Mouse (Mus musculus) gastrocnemius, postnatal 25 days (tissue): Measurements from ENCODE around the gene Uba1. TPM values are rescaled to one million over a fixed set of nuclear protein-coding genes. Genes with fewer than 3 reads are reported as not detected.

Experiments used
- DNase-seq: peaks from one replicate; pipeline ENCODE4 v3.0.0; 2022
- long read RNA-seq, 2 experiments: library from polyadenylated mRNA; stranded (forward); transcript quantifications; one replicate each; pipeline ENCODE4 v2.0.0; 2021
- total RNA-seq, 2 experiments: library from RNA; stranded (reverse); gene quantifications; 1 replicate in 1 of 2; 2 replicates in 1 of 2; pipeline ENCODE4 v1.2.3; 2021

Uba1 gene
- total RNA-seq, result 100 to 1,000 TPM; 134 to 145 TPM
- long read RNA-seq, experiment 1, full-length matches to known transcripts, result 22 of 54 reads
- long read RNA-seq, experiment 1, partial matches to known transcripts, result 29 of 54 reads
- long read RNA-seq, experiment 1, other reads (novel, unspliced or antisense), result 3 of 54 reads
- long read RNA-seq, experiment 2, full-length matches to known transcripts, result 79 of 121 reads
- long read RNA-seq, experiment 2, partial matches to known transcripts, result 33 of 121 reads
- long read RNA-seq, experiment 2, other reads (novel, unspliced or antisense), result 9 of 121 reads

DNA sequence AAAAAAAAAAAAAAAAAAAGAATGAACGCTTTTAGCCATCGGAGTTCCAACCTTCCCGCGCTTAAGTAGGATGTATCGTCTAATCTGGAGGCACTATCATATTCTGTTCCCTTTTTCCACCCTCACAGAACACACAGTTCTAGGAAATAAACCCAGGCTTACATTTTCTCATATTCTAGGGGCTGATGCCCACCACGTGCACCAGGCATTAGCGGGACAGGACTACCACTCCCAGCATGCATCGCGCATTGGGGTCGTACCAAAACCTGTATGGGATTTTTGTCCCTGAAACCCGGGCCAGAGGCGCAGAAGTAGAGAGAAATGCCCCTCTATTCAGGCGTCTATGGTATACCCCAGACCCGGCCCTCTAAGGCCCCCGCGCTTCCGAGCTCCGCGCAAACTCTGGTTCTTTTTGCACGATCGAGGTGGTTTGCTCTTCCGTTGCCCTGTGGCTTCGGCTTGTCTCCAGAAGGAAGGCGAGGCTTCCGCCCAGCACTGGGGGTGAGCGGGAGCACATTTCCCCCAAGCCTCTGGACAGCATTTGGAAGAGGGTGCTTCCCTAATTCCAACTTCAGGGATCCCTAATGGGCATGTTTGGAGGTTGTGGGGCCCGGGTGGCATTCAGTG lies at the start of gene Uba1:
Gene Uba1, plus strand, starts transcription at position 301 of the 627 bp plus-strand sequence.
- DNase-seq, result peak; percentile 66

DNA sequence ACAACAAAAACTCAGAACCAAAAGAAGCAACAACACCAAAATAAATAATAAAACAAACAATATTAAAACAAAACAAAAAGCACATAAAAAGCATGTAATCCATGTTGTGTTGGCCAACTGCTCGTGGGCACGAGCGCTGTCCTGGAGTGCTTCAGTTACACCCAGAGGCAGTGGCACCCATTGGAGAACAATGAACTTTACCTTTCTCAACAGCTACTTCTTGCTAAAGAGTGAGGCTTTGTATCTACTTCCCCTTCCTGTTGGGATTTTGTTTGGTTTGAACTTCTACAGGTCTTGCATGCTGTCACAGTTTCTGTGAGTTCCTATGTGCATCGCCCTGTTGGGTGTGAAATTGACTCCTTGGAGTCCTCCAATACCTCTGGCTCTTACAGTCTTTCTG lies 49.6 kb upstream of the Uba1 start:
- DNase-seq, result no peak

DNA sequence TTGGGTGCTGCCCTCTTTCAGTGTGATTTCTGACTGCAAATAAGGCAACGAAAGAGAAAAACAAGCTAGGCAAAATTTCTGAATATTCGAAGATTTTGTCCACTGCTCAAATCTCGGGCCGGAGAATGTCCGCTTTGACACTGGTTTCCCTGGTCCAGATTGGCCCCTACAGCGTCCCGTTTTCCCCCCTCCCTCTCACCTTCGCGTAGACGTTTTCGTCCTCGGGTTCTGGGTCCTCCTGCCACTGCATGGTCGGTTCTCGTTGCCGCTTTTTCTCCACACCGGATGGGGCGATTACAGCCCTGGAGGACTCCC lies 41.3 kb upstream of the Uba1 start:
- DNase-seq, result no peak

DNA sequence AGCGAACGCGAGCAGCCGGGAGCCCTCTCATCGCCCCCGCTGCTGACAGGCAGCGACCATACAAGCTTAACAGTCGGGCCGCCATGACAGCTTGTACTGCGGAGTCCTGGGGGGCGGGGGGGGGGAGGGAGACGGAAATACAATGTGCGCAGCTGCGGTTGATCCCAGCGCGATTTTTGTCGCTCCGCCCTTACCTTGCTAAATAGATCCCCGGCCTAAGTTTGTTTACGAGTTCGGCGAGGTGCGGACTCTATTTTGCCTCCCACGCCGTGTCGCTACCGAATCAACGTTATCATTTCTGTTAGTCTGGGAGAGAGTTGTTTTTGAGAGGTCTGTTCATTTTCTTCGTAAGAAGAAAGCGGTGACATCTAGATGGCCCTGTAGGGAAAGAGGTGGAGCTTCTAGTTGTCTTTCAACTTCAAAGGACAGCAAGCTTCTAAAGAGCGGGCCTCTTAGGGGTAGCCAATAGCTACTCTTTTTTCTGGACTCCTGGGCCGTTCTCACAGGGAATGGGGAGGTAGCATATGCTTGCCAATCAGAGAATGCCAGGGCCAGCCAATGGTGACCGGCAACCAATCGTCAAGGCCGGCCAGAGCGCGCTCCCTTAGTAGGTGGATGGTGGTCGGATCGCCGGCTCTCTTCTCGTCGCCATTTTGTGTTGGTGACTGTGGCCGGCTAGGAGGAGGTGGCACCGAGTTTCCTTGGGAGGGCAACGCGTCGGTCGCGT lies 40.8 kb upstream of the Uba1 start, which contains the start of the genes Rbm10 and Ndufb11:
Gene Rbm10, plus strand, starts transcription at position 328 of the 727 bp plus-strand sequence.
Gene Ndufb11, minus strand, starts transcription at position 444 of the 727 bp plus-strand sequence.
- peak; percentile 76 for DNase-seq

DNA sequence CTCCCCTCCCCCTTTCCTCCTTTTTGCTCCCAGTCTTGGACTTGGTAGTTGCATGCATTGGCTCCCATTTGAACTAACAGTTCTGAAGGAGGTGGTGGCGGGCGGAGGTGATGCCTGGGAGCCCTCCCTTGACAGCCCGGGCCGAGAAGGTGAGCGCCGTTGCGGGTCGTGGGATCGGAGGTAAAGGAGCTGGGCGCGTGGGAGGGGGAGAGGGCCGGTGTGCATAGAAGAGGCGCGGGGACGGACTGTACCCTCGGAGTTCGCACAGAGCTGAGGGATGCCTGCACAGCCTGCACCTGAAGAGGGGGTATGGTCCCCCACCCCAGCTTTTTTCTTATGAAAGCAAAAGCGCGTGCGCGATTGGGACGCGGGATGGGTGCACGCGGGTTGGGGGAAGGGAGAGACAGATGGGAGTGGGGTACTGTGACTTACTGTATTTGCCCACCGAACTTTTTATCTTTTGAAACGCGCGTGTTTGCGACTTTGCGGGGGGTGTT lies 40.2 kb upstream of the Uba1 start:
- DNase-seq, result no peak

DNA sequence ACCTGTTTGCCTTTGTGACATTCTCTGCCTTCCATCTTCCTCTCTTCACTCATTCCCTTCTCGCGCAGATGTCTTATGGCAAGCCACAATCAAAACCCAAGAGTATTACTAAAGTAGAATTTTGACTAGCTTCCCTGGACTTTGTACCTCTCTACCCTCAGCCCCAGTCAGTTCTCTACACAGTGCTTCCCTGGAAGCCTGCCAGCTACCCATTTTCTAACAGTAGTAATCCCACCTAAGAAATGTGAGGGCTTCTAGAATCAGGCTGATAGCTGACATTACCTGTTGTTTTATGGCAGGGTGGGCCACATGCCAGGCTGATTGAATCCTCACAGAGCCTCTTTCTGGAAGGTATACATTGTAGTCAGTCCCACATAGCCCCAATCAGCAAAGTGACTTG lies 20.0 kb upstream of the Uba1 start:
- DNase-seq, result no peak

DNA sequence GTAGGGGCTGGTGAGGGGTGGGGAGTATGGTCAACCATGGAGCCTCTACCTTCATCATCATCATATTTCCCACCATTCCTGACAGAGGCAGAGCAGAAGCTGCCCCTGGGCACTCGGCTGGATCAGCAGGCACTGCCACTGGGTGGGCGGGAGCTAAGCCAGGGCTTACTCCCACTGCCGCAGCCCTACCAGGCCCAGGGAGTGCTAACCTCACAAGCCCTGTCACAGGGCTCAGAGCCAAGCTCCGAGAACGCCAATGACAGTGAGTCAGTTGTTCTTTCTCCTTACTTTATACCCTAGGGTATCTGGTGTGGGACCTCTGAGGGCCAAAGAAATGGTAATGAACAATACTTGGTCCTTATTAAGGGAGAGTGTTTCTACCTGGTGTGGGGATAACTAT lies 13.3 kb upstream of the Uba1 start:
- no peak for DNase-seq

DNA sequence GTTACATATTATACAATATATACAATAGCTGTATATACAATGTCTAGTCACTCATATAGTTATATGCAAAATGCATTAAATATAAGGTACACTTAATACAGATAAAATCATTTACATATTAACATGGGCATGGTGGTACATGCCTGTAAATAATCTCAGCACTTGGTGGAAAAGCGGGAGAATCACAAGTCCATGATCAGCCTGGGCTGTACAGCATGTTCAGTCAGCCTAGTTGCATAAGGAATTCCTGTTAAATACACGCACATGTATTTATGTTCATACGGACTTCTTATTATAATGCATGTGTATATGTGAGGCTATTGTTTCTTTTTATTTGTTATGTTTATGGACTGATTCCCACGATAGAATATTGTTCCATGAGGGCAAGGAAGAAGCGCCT lies 533 bp upstream of the Uba1 start:
- DNase-seq, result no peak

DNA sequence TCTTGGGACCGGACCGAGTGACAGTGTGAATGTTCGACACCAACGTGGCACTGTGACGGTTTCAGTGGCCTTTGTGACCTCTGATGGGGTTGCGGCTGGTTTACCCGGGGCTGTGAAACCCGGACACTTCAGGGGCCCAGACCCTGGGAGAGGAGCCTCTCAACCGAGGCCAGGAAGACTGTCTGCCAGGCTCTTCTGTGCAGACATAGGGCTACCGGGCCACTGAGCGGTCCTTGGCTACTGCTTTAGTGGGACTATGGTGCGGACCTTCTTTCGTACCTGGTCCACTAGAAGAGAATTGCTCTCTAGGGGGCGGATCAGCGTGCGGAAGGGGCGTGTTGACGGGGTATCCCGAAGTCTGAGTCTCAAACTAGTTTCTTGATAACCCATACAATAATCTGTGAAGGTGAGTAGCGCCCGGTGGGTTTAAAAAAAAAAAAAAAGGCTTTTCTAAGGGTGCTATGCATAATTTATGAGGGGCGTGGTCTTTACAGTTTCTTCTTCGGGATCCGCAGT lies 823 bp downstream of the Uba1 start:
- no peak for DNase-seq

DNA sequence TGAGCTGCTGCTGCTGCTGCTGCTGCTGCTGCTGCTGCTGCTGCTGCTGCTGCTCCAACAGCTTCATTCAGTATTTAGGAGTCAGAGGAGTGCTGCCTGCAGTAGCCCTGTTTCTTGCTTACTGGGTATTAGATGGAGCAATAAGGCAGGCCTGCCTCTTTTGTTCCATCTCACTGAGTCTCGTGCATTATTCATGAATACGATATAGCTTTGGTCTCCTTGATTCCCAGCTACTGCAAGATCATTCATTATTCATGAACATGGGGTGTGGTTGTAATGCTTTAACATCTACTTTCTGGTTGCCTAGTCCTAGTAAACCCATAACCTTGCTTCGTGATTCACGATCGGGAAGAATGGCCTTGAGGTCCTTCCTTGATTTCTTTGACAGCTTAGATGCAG lies 4.2 kb downstream of the Uba1 start:
- no peak for DNase-seq

DNA sequence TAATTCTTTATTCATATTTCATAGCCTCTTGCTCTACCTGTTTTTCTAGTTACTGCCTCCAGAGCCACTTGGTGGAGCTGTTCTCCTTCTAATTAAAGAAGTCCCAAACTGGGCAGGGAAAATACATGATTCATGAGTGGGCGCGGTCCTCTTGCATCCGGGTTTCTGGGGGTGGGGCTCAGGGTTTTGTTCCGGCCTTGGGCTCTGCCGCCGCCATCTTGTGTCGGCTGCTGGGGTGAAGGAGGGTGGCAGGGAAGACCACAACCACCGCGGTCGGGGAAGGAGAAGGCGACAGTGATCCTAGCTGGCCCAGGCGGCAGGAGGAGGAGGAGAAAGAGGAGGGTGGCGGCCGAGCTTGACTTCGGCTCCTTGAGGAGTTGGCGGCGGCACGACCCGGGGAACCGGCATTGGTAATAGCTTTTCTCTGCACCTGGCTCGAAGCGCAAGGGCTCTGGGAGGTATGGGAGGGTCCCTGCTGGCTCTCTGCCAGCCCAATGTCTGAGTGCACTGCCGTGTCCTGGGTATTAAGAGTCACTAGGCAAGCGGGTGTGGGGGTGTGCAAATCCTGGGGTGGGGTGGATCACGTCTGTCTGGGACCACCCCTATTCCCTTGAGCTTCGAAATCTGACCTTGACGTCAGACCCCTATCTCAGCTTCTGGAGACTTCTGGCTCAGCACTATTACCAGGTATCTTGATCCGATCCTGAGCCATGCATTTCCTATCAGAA lies 4.8 kb downstream of the Uba1 start:
- DNase-seq, result peak; percentile 78

DNA sequence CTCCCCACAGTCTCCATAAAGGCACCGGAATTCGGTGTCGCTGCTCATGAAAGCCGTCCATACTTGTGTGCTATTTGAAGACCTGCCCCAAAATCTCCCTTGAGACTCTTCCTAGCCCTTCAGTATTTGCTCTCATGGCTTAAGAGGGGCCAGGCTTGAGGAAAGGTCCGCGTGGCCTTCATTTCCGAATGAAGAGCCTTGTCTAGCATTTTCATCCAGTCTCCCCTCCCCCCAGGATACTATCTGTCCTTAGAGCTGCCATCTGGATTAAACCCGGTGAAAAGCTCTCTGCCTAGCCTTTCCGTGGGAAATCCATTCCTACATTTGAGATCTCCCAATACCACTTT lies 5.3 kb downstream of the Uba1 start:
- DNase-seq, result no peak

DNA sequence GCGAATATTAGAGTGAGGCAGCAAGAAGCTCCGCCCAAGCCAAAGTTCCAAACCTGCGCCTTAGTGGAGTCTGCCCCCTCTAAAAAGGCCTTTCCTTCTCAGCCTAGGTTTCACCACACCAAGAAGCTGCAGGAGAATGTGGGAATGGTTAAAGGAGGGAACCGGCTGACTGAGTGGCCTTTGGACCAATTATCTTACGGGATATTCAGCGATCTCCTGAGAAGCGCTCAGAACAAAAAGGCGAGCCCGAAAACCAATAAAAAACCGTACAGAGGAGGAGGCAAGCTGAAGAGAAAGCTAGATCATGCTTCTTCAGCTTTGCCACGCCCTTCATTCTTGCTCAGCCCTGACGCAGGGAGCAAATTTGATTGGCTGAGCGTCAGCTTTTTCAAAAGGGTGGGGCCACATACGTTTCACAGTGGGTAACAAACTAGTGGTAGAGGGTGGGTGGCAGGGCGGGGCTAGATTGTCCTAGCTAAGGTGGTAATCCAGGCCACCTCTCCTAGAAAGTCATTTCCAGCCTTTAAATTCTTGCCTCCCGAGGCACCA lies 29.5 kb downstream of the Uba1 start, which contains the start of gene Cdk16:
Gene Cdk16, plus strand, starts transcription at position 436 of the 549 bp plus-strand sequence.
- DNase-seq, result peak; percentile 86

DNA sequence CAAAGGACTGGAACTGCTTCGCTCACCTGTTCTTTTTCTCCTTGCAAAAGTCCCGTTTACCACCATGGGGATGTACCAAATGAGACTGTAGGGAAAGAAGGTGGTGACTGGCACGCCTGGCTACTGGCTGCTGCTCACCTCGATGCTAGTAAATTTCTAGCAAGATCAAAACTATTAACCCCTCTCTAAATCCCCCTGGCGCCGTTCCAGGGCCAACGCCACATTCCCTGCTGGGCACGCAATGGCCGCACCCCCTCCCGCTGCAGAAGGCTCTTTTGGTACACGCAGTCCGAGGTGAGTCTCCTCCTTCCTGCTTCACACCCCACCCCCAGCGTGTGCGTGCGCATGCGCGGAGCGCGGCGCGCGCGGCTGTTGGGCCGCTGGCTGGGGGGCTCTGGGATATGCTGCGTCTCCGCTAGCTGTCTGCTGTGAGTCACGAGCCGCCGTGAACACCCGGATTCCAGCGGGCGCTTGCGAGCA lies 30.0 kb downstream of the Uba1 start:
- peak; percentile 84 for DNase-seq

DNA sequence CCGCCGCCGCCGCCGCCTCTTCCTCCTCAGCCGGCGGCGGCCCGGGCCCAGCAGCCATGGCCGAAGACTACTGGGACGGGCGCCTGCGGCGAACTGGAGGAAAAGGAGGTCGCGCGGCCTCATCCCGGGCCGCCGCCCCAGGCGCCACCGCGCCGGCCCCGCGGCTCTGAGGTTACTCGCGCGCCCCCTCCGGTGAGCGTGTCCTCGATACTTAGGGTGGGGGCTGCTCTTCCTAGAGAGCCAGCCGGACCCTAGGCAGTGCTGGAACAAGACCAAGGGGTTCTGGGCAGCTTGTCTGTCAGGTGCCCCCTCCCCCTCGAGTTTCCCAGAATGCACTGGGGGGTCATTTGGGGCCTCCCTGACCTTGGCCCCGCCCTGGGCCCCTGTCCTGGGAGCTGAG lies 30.5 kb downstream of the Uba1 start:
- DNase-seq, result peak; percentile 61

DNA sequence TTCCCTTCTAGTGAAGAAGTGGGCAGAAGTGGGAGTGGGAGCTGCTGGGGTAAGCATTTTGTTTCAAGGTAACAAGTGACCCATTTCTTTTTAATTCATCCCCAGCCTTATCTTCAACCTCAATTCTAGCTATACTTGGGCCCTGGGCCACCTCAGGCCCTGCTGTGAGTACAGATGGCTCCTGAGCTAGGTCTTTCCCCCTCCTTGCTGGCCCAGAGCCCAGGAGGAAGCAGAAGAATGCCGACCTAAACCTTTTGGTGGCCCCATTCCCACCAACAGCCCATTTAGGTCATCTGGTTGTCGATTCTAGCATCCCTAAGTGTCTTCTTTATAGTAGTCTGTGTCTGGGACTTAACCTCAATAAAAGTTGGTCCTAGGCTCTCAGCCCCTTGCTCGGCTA lies 33.4 kb downstream of the Uba1 start:
- no peak for DNase-seq

DNA sequence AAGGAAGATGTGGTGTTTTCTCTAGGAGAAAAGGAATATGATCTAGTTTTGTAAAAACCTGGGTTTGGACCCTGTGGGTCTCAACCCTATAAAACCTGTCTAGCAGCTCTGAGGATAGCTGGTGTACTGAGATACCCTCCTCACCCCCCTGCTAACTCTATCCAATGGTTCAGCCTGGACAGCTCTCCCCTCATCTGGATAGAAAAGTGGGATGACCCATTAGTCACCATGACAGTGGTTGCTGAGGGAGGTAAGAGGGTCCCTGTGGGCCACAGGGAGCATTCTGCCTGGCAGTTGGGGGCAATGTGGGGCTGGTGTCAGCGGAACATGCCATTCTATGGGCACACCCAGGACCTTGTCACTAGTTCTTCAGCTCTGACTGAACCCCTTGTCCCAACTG lies 34.5 kb downstream of the Uba1 start:
- DNase-seq, result no peak

DNA sequence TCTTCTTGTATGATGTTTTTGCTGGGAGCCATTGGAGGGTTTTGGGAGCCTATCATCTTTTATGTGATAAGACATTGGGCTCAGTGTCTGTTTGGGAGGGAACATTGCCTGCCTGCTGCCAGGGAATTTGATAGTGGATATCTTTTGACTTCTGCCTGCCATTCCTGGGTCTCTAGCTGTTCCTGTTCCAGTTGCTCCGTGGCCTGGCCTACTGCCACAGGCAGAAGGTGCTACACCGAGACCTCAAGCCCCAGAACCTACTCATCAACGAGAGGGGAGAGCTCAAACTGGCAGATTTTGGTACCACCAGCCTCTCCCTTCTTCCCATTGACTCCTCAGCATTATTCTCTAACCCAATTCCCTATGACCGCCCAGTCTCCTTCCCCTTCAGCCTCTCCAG lies 37.7 kb downstream of the Uba1 start:
- DNase-seq, result no peak

DNA sequence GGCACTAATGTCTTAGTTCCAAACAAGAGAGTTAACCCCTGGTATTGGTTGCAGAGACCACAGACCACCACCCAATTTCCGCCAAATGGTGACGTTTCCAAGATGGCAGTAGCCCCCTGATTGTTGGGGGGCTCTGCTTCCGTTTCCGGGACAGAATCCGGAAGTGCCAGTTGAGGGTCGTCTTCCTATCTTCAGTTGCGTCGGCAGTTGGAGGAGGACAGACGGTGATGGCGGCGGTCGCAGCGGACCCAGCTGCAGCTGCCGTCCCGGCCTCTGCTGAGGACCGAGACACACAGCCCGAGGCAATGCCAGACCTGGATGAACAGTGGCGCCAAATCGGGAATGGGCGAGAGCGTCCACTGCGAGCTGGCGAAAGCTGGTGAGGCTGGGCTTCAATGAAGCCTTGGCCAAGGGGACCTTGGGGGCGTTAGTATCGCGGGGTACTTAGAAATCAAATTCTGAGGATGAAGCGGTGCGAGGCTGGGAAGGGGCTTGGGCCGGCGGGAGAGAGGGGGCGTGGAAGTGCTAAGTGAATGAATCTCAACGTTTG lies 45.7 kb downstream of the Uba1 start, which contains the start of gene Usp11:
Gene Usp11, plus strand, starts transcription at position 166 of the 550 bp plus-strand sequence.
- peak; percentile 14 for DNase-seq

DNA sequence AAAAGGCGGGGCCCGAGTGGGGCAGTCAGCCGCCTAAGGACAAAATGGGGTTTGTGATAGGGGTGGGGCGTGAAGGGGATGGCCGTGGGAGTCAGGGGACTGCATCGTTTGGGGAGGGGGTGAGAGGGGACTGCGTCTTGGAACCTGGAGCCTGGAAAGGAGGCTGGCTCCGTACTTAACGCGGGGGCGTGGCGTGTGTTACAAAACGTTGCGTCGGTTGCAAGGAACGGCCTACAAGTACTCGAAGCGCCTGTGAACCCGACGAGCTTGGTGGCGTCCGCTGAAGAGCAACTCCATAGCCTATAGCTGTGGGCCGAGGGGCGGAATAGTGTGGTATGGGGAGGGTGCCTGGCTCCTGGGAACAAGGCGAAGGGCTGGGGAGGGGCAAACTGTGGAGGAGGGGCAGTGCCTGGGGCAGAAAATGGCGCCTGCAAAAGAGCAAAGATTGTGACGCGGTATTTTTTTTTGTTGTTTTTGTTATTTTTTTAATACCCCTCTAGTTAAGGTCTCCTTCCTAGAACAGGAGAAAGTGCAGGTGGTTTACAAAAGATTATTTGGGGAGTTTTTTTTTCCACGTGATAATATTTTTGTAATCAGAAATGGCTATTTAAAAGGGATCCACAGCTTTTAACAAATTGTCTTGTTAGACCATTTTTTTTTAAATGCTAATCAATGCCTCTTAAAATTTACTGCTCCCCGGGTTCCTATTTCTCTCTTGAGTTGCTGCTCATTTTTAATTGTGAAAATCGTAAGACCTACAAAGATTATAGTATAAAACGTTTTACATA lies 46.4 kb downstream of the Uba1 start:
- DNase-seq, result peak; percentile 72

DNA sequence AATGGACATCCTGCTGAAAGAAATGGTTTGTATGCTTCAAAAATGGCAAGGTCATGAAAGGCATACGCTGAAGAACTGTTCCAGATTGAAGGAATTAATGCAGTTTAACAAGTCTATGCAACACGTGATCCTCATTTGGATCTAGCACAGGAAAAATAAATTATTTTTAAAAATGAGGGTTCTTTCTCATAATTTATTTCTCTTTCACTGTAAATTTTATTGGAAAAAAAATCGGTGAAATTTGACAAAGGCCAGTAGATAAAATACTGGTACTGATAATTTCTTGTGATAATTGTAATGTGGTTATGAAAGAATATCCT lies 46.9 kb downstream of the Uba1 start:
- DNase-seq, result no peak
